Mouse (Mus musculus) lung, postnatal 0 days (tissue): ENCODE results near the gene Tmem229a. TPM values are rescaled to one million over a fixed set of nuclear protein-coding genes. Genes with fewer than 3 reads are reported as not detected.

Experiments
- ATAC-seq: fragments of 200-750 bp; cut with Nextera tagmentation; 2 replicates; pipeline ENCODE4 v1.8.0; 2017; ENCODE audit warnings: moderate library complexity
- DNase-seq: peaks from one replicate; pipeline ENCODE4 v3.0.0-alpha.2; 2016; ENCODE audit warnings: low spot score
- H3K27ac ChIP-seq: fragments of 300-500 bp; sonication (generic); 2 replicates; pipeline ENCODE4 v1.5.1; 2014; ENCODE audit warnings: antibody characterized with exemption, mild to moderate bottlenecking, low read length, mixed read lengths
- H3K27me3 ChIP-seq: fragments of 300-500 bp; sonication (generic); replicated peaks from 2 replicates; pipeline ENCODE4 v1.6.1; 2014; ENCODE audit warnings: low read length, mixed read lengths; ENCODE audit not compliant: insufficient read depth
- H3K36me3 ChIP-seq: fragments of 300-500 bp; sonication (generic); 2 replicates; pipeline ENCODE4 v1.6.1; 2014; ENCODE audit warnings: low read length, mixed read lengths; ENCODE audit not compliant: insufficient read depth
- H3K4me1 ChIP-seq: fragments of 300-500 bp; sonication (generic); 2 replicates; pipeline ENCODE4 v1.6.1; 2014; ENCODE audit warnings: antibody characterized with exemption, low read depth, low read length, mixed read lengths; ENCODE audit not compliant: insufficient read depth
- H3K4me2 ChIP-seq: fragments of 300-500 bp; sonication (generic); replicated peaks from 2 replicates; pipeline ENCODE4 v1.6.1; 2014; ENCODE audit warnings: low read depth, mild to moderate bottlenecking, low read length, moderate library complexity, mixed read lengths
- H3K4me3 ChIP-seq: fragments of 300-500 bp; sonication (generic); 2 replicates; pipeline ENCODE4 v1.5.1; 2014; ENCODE audit warnings: low read depth, low read length
- H3K9ac ChIP-seq: fragments of 300-500 bp; sonication (generic); replicated peaks from 2 replicates; pipeline ENCODE4 v1.6.1; 2014; ENCODE audit warnings: low read depth, mild to moderate bottlenecking
- H3K9me3 ChIP-seq: fragments of 300-500 bp; sonication (generic); 2 replicates; pipeline ENCODE4 v1.6.1; 2016; ENCODE audit warnings: low read length, mixed read lengths
- CTCF ChIP-seq: IDR thresholded peaks from 2 replicates; pipeline ENCODE4 v1.5.1; 2016; ENCODE audit warnings: antibody characterized with exemption, mild to moderate bottlenecking
- EP300 ChIP-seq: IDR thresholded peaks from 2 replicates; pipeline ENCODE4 v1.6.1; 2016; ENCODE audit warnings: antibody characterized with exemption, mild to moderate bottlenecking, control low read depth
- WGBS: fragments of 180-500 bp; shearing (Covaris S2); extraction: QIAGEN DNeasy Blood & Tissue Kit; methylation state at CpG from one replicate; pipeline ENCODE4 v1.1.7; 2014; 5-methylcytosine and 5-hydroxymethylcytosine counted together
- polyA plus RNA-seq: library from polyadenylated mRNA; unstranded; fragments of >200 nt; fragmentation: Nextera tagmentation; extraction: Ambion mirVana; gene quantifications from 2 replicates; pipeline ENCODE4 v1.2.1, GENCODE M21; 2015

Tmem229a gene
- polyA plus RNA-seq, 1 experiment from 2014 or later = 0.04 TPM

DNA sequence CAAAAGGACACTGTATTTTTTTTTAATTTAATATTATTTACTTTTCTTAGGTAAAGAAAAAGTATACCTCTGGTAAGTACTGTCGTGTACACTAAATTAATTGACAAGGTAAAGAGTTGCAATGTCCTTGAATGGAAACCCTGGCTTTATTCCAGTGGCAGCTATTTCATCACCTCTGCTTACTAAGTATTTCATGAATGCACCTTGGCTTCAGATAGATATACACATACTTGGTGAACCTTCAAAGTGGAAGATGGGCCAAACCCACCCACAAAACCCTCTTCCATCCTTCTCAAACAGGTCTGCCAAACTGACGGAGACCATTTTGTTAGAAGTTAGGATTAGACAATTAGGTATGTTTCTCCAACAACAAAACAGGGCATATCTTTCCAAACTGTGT lies 5.4 kb downstream of the Tmem229a start:
- Histone ChIP-seq H3K4me1 (no peaks in the 10 kb centered on the region), H3K9ac (no peak overlapping the region), H3K27me3 (peaks cover 13% of the 10 kb centered on the region), H3K36me3 (no peaks in the 10 kb centered on the region), H3K9me3 (no peaks in the 10 kb centered on the region), H3K27ac (no peak overlapping the region), H3K4me2 (no peak overlapping the region), H3K4me3 (no peak overlapping the region)
- TF ChIP-seq CTCF (no peak), EP300 (no peak)
- DNase-seq = no peak
- 70% methylated on average over 2 of the region's 2 CpGs for WGBS
- ATAC-seq = no peak

DNA sequence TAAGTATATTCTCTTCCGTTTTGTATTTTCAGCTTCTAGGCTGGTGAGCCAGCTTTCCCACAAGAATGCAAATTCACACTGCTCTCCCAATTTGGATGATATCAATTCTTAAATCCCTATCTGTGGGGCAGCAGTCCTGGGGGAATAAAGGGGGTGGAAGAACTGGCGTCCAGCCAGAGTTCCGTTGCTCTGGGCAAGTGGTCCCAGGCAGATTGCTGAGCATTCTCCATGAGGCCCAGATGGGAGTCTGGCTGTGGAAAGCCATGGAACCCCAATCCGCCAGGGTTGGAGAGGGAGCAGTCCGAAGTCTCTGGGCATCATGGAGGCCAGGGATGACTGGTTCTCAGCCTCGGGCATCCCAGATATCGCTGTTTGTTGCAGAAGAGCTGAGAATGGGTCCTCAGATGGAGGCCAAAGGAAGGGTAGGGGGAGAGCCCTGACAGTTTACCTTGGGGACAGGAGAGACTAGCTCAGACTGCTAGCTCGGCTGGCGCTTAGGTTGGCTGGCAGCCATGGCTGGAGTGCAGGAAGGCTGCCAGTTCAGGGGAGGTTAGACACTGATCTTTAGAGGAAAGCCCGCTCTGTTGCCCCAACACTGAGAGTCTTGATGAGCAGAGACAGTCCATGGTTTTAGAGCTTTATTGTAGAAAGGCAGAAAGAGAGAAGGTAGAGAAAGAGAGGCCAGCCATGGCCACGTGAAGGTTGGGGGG lies 30.9 kb downstream of the Tmem229a start:
- Histone ChIP-seq H3K4me1 (no peaks in the 10 kb centered on the region), H3K27ac (no peak overlapping the region), H3K9me3 (no peaks in the 10 kb centered on the region), H3K4me2 (no peak overlapping the region), H3K36me3 (no peaks in the 10 kb centered on the region), H3K9ac (no peak overlapping the region), H3K27me3 (no peaks in the 10 kb centered on the region), H3K4me3 (no peak overlapping the region)
- WGBS = 83% methylated on average over 11 of the region's 11 CpGs
- TF ChIP-seq CTCF (no peak), EP300 (no peak)
- DNase-seq (no peak), ATAC-seq (no peak)

DNA sequence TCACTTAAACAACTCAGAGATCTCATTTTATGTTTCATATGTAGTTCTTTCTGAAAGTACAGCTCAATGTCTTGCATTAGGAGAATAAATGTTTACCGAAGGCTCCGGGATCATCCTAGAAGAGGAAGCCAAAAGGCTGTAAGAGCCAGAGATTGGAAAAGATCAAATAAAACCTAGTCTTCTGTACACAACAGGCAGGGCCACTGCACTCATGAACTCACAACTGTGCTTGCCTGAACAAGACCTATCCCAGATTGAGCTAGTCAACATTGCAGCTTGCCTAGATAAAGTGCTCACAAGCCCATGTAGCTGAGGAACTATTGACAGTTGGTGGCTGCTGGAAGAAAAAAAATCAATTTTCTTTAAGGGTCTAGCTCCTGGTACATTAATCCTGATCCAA lies 42.5 kb downstream of the Tmem229a start:
- ATAC-seq (no peak), DNase-seq (no peak)
- Histone ChIP-seq H3K4me3 (no peak overlapping the region), H3K9ac (no peak overlapping the region), H3K9me3 (no peaks in the 10 kb centered on the region), H3K4me2 (no peak overlapping the region), H3K4me1 (no peaks in the 10 kb centered on the region), H3K27me3 (no peaks in the 10 kb centered on the region), H3K27ac (no peak overlapping the region), H3K36me3 (no peaks in the 10 kb centered on the region)
- TF ChIP-seq EP300 = no peak
- no peak for TF ChIP-seq CTCF
- WGBS = 65% methylated on average over 2 of the region's 2 CpGs

DNA sequence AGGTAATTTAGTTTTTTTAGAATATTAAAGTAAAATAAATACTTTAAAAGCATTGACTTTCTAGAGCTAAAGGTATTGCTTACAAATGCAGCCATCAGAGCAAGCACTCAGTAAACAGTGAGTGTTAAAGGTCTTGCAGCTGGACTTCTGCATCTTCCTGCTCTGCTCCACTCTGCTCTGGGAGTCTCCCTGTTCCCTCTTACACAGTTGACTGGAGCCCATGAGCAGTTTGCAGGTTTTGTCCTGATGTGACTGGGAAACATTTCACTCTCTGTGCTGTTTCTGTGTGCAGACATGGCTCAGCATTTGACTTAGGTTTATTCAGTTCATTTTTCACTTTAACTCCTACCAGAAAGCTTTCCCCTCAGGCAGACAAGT lies 45.4 kb downstream of the Tmem229a start:
- H3K4me1 ChIP-seq = no peaks in the 10 kb centered on the region
- H3K27ac ChIP-seq = no peak overlapping the region
- TF ChIP-seq CTCF (no peak), EP300 (no peak)
- no peaks in the 10 kb centered on the region for H3K27me3 ChIP-seq
- no peaks in the 10 kb centered on the region for H3K9me3 ChIP-seq
- DNase-seq (no peak), ATAC-seq (no peak)
- no peak overlapping the region for H3K4me3 ChIP-seq
- H3K9ac ChIP-seq = no peak overlapping the region
- H3K4me2 ChIP-seq = no peak overlapping the region
- H3K36me3 ChIP-seq = no peaks in the 10 kb centered on the region

DNA sequence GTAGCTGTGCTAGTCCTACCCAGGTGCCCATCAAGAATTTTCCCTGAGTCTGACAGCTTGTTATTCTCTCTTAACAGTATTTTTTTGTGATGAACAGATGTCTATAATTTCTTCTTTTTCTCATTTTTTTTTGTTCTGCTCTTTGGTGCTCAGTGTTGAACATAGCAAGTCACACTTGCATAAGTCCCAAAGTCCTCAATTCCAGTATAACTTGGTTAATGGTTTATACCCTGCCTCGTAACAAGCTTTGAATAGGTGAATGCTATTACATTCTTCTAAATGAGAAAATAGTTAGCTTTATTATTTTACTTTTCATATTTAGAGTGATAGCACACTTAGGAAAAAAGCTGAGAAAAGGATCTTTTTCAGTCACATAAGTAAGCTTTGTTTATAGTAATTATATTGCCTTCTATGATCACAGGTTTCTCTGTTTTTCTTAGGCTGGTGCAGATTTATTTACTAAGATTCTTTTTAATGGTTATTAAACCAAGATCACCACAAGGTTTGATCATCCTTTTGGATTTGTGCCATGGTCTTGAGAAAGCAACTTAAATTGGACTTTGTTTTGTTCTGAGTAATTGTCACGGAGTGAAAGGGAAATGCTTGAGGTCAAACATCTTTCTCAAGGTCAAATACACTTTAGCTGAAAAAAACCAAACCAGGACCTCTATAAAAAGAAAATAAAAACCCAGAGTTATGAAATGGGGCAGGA lies 45.9 kb downstream of the Tmem229a start:
- no peak for TF ChIP-seq EP300
- TF ChIP-seq CTCF = no peak
- no peaks in the 10 kb centered on the region for H3K36me3 ChIP-seq
- H3K27me3 ChIP-seq = no peaks in the 10 kb centered on the region
- no peak overlapping the region for H3K4me2 ChIP-seq
- no peaks in the 10 kb centered on the region for H3K4me1 ChIP-seq
- no peak overlapping the region for H3K4me3 ChIP-seq
- H3K9ac ChIP-seq = no peak overlapping the region
- no peak overlapping the region for H3K27ac ChIP-seq
- WGBS = 56% methylated on average over 2 of the region's 2 CpGs
- ATAC-seq = no peak
- no peaks in the 10 kb centered on the region for H3K9me3 ChIP-seq
- no peak for DNase-seq

DNA sequence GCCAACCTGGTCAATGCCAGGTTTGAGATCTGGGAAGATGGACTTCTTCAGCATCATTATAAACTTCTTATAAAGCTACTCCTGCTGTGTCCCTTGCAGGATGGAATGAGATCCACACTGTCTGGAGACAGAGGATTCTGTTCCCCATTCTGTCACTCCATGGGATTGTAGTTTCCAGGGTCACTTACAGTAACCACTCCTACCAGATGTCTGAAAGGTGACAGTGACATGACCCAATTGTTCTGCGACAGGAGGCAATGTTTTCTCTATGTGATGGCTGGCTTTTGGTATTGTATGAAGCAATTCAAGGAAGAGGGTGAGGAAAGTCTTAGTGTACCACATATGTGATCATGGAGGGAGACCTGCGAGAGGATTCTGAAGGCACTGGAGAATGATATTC lies 48.3 kb downstream of the Tmem229a start:
- no peaks in the 10 kb centered on the region for H3K9me3 ChIP-seq
- no peak overlapping the region for H3K9ac ChIP-seq
- DNase-seq = no peak
- no peaks in the 10 kb centered on the region for H3K27me3 ChIP-seq
- no peak for ATAC-seq
- no peaks in the 10 kb centered on the region for H3K4me1 ChIP-seq
- H3K27ac ChIP-seq = no peak overlapping the region
- no peak overlapping the region for H3K4me3 ChIP-seq
- no peaks in the 10 kb centered on the region for H3K36me3 ChIP-seq
- no peak overlapping the region for H3K4me2 ChIP-seq
- WGBS = 58% methylated on average over 2 of the region's 2 CpGs
- TF ChIP-seq EP300 = no peak
- no peak for TF ChIP-seq CTCF
